Mouse (Mus musculus) erythroid progenitor cell, adult 5-6 weeks (primary cell): Measurements from ENCODE around the gene Por. TPM values are rescaled to one million over a fixed set of nuclear protein-coding genes. Genes with fewer than 3 reads are reported as not detected.

Experiments used
- ATAC-seq: replicated peaks from 2 replicates; pipeline ENCODE4 v1.8.0; 2016; ENCODE audit warnings: moderate number of reproducible peaks, mild to moderate bottlenecking, moderate TSS enrichment, inconsistent platforms; ENCODE audit not compliant: poor library complexity, low FRiP score, severe bottlenecking
- total RNA-seq, 2 experiments: library from RNA; stranded (forward) in 1 of 2; stranded (reverse) in 1 of 2; fragments of 150-400 nt in 1 of 2; fragments of 186-747, 209-891 nt in 1 of 2; gene quantifications; 2 replicates each; pipeline versions ENCODE4 v1.2.3 to v1.2.4; 2015 to 2017; ENCODE audit warnings: low replicate concordance in 2 of 2

Por gene
- total RNA-seq, 2 experiments from 2014 or later: 7.1 to 17.5 TPM

- ATAC-seq: no peak
Measured at GRCm38 (mm10) chr5:135651536-135651935, 18.3 kb upstream of the Por start.

DNA sequence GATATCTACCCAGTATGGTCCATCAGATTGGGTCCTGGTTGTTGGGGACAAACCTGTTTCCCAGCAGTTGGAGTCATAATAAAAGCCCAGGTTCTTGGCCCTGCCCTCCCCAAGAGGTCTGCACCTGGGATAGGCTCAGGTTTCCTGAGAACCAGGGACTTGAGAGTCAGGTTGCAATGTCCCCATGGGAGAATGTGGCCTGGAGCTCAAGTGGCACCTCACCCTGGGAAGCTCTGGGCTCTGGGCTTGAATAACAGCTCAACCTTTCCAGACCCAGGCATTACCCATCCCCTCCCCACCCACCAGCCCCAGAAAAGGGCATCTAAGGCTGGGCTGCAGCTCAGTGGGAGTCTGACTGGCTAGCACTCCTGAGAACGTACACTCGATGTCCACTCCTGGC lies 16.6 kb upstream of the Por start:
- ATAC-seq: no peak

GRCm38 (mm10) chr5:135656046-135656445 lies 13.8 kb upstream of the Por start:
- ATAC-seq: no peak

- no peak for ATAC-seq
Measured at GRCm38 (mm10) chr5:135657128-135657527, 12.7 kb upstream of the Por start.

- ATAC-seq: peak; percentile 26; the same call in 1 of the 2 replicates
Measured at GRCm38 (mm10) chr5:135657703-135658373, 12.0 kb upstream of the Por start.

DNA sequence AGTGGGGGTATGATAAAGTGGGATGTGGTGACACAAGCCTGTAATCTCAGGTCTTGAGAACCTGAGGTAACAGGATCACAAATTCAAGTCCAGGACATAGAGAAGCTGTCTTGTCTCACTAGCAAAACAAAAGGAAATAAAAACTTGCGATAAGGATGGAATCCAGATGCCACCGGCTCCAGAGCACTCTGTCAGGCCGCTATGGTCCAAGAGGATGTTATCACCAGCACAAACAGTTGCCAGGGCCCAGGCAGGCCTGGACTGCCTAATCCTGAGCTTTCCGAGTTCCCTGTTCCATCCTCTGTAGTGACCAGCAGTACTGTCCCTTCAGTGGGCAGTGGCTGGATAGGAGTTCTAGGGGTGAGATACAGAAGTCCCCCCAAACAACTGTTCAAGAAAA lies 9.9 kb upstream of the Por start:
- ATAC-seq: no peak

DNA sequence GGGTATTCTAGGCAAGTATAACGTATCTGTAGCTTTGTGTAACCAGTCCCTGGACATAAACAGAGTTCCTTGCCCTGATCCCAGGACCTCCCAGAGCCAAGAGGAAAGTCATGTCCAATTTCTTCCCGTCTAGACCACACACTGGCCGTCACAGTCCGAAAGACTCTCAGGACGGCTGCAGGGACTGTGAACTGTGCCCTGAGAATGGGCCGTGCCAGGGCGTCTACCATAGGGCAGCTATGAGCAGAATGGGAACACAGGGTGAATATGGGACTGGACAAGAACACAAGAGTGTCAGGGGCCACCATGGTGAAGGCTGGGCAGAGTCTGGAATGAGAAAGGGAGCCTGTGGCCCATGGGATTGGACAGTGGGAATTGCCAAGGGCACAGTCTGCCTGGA lies 9.3 kb upstream of the Por start:
- no peak for ATAC-seq

DNA sequence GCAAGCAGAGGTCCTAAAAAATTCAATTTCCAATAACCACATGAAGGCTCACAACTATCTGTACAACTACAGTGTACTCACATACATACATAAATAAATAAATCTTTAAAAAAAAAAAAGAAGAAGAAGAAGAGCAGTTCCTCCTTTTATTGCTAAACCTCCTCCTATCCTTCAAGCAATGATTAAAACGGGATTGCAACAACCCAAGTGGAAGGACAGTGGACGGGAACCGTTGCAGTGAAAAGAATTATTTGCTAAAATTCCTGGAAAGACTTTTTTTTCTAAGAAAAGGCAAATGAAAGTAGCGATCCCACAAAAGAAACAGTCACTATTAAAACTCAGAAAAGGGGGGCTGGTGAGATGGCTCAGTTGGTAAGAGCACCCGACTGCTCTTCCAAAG lies 2.9 kb upstream of the Por start:
- ATAC-seq: no peak

DNA sequence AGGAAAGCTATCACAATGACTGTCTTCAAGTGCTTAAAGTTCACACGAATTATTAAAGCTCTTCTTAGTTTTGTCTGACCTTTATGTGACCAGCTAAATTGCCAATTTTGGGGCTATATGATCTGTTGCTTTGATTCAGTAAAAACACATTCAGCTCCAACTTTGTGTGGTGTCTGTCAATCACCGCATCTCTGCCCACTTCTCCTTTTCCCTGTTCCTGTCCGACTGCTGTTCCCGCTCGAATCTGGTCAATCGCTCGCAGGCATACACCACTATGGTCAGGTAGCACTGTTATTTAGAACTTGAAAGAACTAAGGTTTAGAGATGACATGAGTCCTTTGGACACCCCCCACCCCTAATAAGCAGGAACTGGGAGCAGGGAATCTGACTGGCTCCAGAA lies 1.8 kb upstream of the Por start:
- no peak for ATAC-seq

GRCm38 (mm10) chr5:135670881-135671280 lies 1.0 kb downstream of the Por start:
- ATAC-seq: no peak

DNA sequence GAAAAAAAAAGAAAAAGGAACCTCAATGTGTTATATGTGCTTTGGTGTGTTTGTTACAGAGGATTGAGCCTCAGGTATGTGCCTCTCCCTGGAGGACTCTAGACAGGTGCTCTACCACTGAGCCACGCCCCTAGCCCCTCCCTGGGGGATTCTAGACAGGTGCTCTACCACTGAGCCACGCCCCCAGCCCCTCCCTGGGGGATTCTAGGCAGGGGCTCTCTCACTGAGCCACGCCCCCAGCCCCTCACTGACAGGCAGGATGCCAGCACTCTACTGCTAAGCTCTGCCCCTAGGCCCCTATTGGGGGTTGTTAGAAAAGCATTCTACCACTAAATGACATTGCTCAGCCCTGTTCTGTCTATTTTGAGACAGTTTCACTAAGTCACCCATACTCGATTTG lies 2.7 kb downstream of the Por start:
- ATAC-seq: no peak

DNA sequence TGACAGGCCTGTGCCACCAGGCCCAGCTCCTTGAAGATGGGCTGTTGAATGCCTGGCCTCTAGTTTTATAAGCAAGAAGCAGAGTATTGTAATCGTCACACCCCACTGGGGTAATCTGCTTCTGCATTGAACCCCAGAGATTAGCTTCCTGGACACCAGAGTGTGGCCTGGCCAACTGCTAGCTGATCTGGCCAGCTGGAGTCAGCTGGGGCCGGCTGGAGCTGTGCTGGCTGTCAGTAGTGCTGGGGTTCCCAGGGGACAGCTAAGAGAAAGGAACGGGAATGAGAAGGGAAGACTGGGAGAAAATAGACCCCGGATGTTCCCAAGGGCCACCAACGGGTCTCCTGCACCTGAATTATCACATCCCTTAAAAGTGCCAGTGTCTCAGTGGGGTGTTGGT lies 3.1 kb downstream of the Por start:
- ATAC-seq: no peak

- ATAC-seq: no peak
Measured at GRCm38 (mm10) chr5:135674349-135674775, 4.5 kb downstream of the Por start.

DNA sequence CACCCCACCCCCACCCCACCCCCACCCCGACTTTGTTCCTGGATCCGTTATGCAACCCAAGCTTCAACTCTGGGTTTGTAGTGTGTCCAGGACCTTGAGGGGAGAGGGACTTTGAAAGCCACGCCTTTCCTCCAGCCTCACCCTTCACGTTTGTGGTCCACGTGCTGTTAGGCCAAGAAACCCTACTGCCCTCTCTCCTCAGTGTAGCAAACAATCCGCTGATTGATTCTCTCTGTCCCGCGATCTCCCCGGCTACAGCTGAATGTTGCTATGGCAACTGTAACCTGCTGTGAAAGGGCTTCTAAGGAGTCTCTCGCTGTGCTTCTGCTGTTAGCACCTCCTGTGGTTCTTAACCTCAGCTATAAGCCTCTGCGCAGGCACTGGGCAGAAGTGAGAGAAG lies 5.0 kb downstream of the Por start:
- ATAC-seq: no peak

DNA sequence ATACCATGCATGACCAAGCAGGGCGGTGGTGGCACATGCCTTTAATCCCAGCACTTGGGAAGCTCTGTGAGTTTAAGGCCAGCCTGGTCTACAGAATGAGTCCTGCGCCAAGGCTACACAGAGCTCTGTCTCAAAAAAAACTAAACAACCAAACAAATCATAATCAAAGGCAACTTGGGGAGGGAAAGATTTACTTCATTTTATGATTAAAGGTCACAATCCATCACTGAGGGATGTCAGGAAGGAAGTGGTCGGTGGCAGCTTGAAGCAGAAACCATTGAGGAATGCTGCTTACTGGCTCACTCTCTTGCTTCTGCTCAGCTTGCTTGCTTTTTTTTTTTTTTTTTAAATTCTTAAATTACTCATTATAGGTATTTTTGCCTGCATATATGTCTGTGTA lies 6.9 kb downstream of the Por start:
- no peak for ATAC-seq

GRCm38 (mm10) chr5:135677251-135677650 lies 7.4 kb downstream of the Por start:
- ATAC-seq: no peak

GRCm38 (mm10) chr5:135678481-135678880 lies 8.6 kb downstream of the Por start:
- no peak for ATAC-seq

- no peak for ATAC-seq
Measured at GRCm38 (mm10) chr5:135680967-135681545, 11.2 kb downstream of the Por start.

- no peak for ATAC-seq
Measured at GRCm38 (mm10) chr5:135682009-135682408, 12.2 kb downstream of the Por start.

- no peak for ATAC-seq
Measured at GRCm38 (mm10) chr5:135682942-135683570, 13.2 kb downstream of the Por start.

- no peak for ATAC-seq
Measured at GRCm38 (mm10) chr5:135690401-135690800, 20.6 kb downstream of the Por start.
